Mouse (Mus musculus): ENCODE measurements around the gene Nkx1-2. TPM values are rescaled to one million over a fixed set of nuclear protein-coding genes. Genes with fewer than 3 reads are reported as not detected.

The Nkx1-2 gene
- polyA plus RNA-seq, 1 experiment from 2014 or later = not detected

DNA sequence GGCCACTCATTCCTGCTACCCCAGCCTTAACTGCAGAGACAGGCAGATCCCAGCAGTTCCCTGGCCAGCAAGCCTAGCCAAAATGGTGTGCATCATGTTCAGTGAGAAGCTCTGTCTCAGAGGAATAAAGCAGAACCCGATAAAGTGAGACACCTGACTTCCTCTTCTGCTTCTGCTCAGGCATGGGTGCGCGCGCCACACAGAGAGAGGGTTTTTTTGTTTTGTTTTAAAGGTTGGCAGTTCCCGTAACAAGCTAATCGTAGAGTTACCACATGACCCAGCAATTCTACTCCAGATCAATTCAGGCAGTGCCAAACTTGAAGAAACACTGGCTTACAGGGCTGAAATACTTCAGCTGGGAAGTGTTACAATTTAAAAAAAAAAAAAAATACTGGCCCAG, 30.6 kb downstream of the Nkx1-2 start:
- Histone ChIP-seq H3K9me3 (ENCODE audit: control insufficient read depth, low read length) (no peaks in the 10 kb centered on the region), H3K4me2 (no peak overlapping the region), H3K4me3 (ENCODE audit: low read depth, low read length) (no peak overlapping the region), H3K4me1 (replicated peaks; ENCODE audit: control insufficient read depth, insufficient read depth, low read length) (peaks cover 22% of the 10 kb centered on the region), H3K27ac (ENCODE audit: low read depth, low read length) (no peak overlapping the region), H3K9ac (ENCODE audit: low read depth, low read length) (no peak overlapping the region), H3K36me3 (ENCODE audit: control insufficient read depth, insufficient read depth, low read length) (peaks cover 13% of the 10 kb centered on the region), H3K27me3 (replicated peaks; ENCODE audit: control insufficient read depth, insufficient read depth, low read length) (no peaks in the 10 kb centered on the region)
- ATAC-seq (replicated peaks; ENCODE audit: low FRiP score) = no peak
- 88% methylated on average over 6 of the region's 6 CpGs for WGBS
- no peak for DNase-seq (ENCODE audit: low spot score)

- Histone ChIP-seq H3K27ac (ENCODE audit: low read depth, low read length) (no peak overlapping the region), H3K36me3 (ENCODE audit: control insufficient read depth, insufficient read depth, low read length) (peaks cover 36% of the 10 kb centered on the region), H3K4me2 (no peak overlapping the region), H3K9me3 (ENCODE audit: control insufficient read depth, low read length) (no peaks in the 10 kb centered on the region), H3K4me1 (replicated peaks; ENCODE audit: control insufficient read depth, insufficient read depth, low read length) (peaks cover 12% of the 10 kb centered on the region), H3K27me3 (replicated peaks; ENCODE audit: control insufficient read depth, insufficient read depth, low read length) (no peaks in the 10 kb centered on the region), H3K4me3 (ENCODE audit: low read depth, low read length) (no peak overlapping the region), H3K9ac (ENCODE audit: low read depth, low read length) (no peak overlapping the region)
- ATAC-seq (replicated peaks; ENCODE audit: low FRiP score) (no peak), DNase-seq (ENCODE audit: low spot score) (no peak)
- 73% methylated on average over 1 of the region's 1 CpGs for WGBS
These were observed 33.6 kb downstream of the Nkx1-2 start for GRCm38 (mm10) chr7:132565831-132566230.

DNA sequence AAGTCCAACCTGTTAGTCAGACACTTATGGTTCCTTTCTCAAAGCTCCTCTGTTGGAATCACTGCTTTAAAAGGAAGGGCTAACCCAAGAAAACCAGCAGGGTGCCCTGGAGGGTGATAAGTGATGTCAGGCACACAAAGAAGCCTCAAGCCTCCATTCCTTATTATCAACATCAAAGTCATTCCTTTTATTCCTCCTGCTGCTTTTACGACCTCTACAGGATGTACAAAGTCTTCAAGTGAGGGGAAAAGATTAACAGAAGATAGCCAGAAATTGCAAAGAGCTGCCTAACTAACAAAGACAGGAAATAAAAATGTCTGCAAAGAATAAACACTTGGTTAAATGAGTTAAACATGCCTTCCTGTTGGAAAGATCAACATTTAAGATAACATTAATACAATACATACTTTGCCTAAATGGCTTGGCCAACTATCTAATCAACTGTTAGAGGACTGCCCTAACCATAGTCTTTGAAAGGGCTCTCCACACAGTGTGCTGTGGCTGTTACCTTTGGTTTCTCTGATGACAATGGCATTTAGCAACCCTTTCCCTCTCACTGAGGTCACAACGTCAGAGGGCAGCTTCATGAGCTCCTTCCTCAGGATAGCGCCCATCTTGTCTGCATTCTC, 40.2 kb downstream of the Nkx1-2 start:
- Histone ChIP-seq H3K27ac (ENCODE audit: low read depth, low read length) (no peak overlapping the region), H3K27me3 (replicated peaks; ENCODE audit: control insufficient read depth, insufficient read depth, low read length) (no peaks in the 10 kb centered on the region), H3K9me3 (ENCODE audit: control insufficient read depth, low read length) (no peaks in the 10 kb centered on the region), H3K4me3 (ENCODE audit: low read depth, low read length) (no peak overlapping the region), H3K36me3 (ENCODE audit: control insufficient read depth, insufficient read depth, low read length) (peaks cover 48% of the 10 kb centered on the region), H3K9ac (ENCODE audit: low read depth, low read length) (no peak overlapping the region), H3K4me1 (replicated peaks; ENCODE audit: control insufficient read depth, insufficient read depth, low read length) (peaks cover 11% of the 10 kb centered on the region), H3K4me2 (no peak overlapping the region)
- 55% methylated on average over 3 of the region's 3 CpGs for WGBS
- ATAC-seq (replicated peaks; ENCODE audit: low FRiP score) (no peak), DNase-seq (ENCODE audit: low spot score) (no peak)

DNA sequence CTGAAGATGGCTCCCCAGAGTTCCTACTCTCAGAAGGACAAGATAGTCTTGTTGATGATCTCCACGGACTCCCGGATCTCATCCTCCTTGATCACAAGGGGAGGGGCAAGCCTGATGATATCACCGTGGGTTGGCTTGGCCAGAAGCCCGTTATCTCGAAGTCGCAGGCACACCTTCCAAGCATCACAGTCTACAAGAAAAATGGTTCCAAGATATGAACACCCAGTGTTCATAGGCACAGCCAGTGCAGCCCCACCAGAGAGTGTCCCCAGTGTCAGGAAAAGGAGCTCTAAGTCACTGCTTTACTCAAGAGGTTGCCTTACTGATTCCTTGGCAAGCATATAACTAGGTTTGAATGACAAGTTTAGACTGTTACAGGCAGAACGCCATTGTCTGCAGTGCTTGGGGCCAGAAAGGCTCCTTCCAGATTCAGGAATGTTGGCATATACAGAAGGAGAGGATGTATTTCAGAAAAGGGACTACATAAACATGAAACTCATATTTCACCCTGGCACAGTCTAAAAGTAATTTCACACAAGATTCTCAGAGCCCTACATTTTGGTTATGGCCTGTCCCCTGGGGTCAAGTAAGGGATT, 41.2 kb downstream of the Nkx1-2 start:
- WGBS = 65% methylated on average over 7 of the region's 7 CpGs
- H3K4me2 ChIP-seq = no peak overlapping the region
- H3K27me3 ChIP-seq (replicated peaks; ENCODE audit: control insufficient read depth, insufficient read depth, low read length) = no peaks in the 10 kb centered on the region
- no peak overlapping the region for H3K4me3 ChIP-seq (ENCODE audit: low read depth, low read length)
- H3K4me1 ChIP-seq (replicated peaks; ENCODE audit: control insufficient read depth, insufficient read depth, low read length) = peaks cover 11% of the 10 kb centered on the region
- no peak for DNase-seq (ENCODE audit: low spot score)
- H3K36me3 ChIP-seq (ENCODE audit: control insufficient read depth, insufficient read depth, low read length) = peaks cover 42% of the 10 kb centered on the region
- ATAC-seq (replicated peaks; ENCODE audit: low FRiP score) = peak; percentile 85
- no peaks in the 10 kb centered on the region for H3K9me3 ChIP-seq (ENCODE audit: control insufficient read depth, low read length)
- H3K27ac ChIP-seq (ENCODE audit: low read depth, low read length) = no peak overlapping the region
- peak overlapping the region; percentile 6; the same call in 1 of the 2 replicates for H3K9ac ChIP-seq (ENCODE audit: low read depth, low read length)

DNA sequence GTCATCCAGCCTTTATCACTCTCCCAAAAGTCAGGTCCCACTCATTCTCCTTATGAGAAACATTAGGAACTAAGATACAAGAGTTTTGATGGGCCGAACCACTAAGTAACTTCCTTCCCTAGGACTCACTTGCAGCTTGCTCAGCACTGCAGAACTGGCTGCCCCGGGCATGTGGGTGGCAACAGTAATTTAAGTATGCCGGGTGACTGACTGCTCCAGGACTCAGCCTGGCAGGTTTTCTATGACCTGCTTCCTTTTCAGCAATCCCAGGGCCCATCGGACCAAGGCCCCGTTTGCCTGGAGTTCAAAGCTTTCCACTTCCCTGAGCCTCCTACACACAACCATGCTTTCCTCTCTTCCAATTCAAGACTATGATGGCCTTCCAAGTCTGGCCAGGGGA, 42.9 kb downstream of the Nkx1-2 start:
- 93% methylated on average over 5 of the region's 5 CpGs for WGBS
- no peaks in the 10 kb centered on the region for H3K9me3 ChIP-seq (ENCODE audit: control insufficient read depth, low read length)
- no peak for ATAC-seq (replicated peaks; ENCODE audit: low FRiP score)
- no peak overlapping the region for H3K27ac ChIP-seq (ENCODE audit: low read depth, low read length)
- no peak for DNase-seq (ENCODE audit: low spot score)
- H3K9ac ChIP-seq (ENCODE audit: low read depth, low read length) = no peak overlapping the region
- no peak overlapping the region for H3K4me3 ChIP-seq (ENCODE audit: low read depth, low read length)
- no peak overlapping the region for H3K4me2 ChIP-seq
- no peaks in the 10 kb centered on the region for H3K27me3 ChIP-seq (replicated peaks; ENCODE audit: control insufficient read depth, insufficient read depth, low read length)
- peaks cover 11% of the 10 kb centered on the region for H3K4me1 ChIP-seq (replicated peaks; ENCODE audit: control insufficient read depth, insufficient read depth, low read length)
- peaks cover 29% of the 10 kb centered on the region for H3K36me3 ChIP-seq (ENCODE audit: control insufficient read depth, insufficient read depth, low read length)

DNA sequence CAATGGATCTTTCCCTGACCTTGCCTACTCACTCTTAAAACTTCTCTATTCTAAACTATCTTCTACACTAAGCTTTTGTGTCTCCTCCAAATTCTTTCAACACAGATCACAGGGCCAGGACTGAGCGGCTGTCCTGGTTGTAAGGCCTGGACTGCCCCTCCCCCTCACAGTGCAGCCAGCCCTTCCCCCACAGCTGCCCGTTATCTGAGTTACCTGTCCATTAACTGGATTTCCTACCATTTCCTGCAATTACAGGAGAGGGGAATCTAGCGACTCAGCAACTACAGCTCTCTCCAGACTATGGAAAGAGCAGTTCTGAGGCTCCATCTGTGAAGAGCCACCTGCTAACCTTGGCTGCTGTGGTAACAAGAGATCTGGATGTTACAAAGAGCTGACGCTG, 43.5 kb downstream of the Nkx1-2 start:
- Histone ChIP-seq H3K4me1 (replicated peaks; ENCODE audit: control insufficient read depth, insufficient read depth, low read length) (peaks cover 11% of the 10 kb centered on the region), H3K36me3 (ENCODE audit: control insufficient read depth, insufficient read depth, low read length) (peaks cover 25% of the 10 kb centered on the region), H3K9me3 (ENCODE audit: control insufficient read depth, low read length) (no peaks in the 10 kb centered on the region), H3K9ac (ENCODE audit: low read depth, low read length) (no peak overlapping the region), H3K27ac (ENCODE audit: low read depth, low read length) (no peak overlapping the region), H3K27me3 (replicated peaks; ENCODE audit: control insufficient read depth, insufficient read depth, low read length) (no peaks in the 10 kb centered on the region), H3K4me2 (no peak overlapping the region), H3K4me3 (ENCODE audit: low read depth, low read length) (no peak overlapping the region)
- WGBS = 39% methylated on average over 4 of the region's 4 CpGs
- ATAC-seq (replicated peaks; ENCODE audit: low FRiP score) (no peak), DNase-seq (ENCODE audit: low spot score) (no peak)

GRCm38 (mm10) chr7:132554091-132554490, 45.3 kb downstream of the Nkx1-2 start:
- peaks cover 16% of the 10 kb centered on the region for H3K36me3 ChIP-seq (ENCODE audit: control insufficient read depth, insufficient read depth, low read length)
- H3K4me2 ChIP-seq = no peak overlapping the region
- ATAC-seq (replicated peaks; ENCODE audit: low FRiP score) (no peak), DNase-seq (ENCODE audit: low spot score) (no peak)
- no peaks in the 10 kb centered on the region for H3K9me3 ChIP-seq (ENCODE audit: control insufficient read depth, low read length)
- no peak overlapping the region for H3K9ac ChIP-seq (ENCODE audit: low read depth, low read length)
- H3K27me3 ChIP-seq (replicated peaks; ENCODE audit: control insufficient read depth, insufficient read depth, low read length) = no peaks in the 10 kb centered on the region
- H3K27ac ChIP-seq (ENCODE audit: low read depth, low read length) = no peak overlapping the region
- peaks cover 10% of the 10 kb centered on the region for H3K4me1 ChIP-seq (replicated peaks; ENCODE audit: control insufficient read depth, insufficient read depth, low read length)
- H3K4me3 ChIP-seq (ENCODE audit: low read depth, low read length) = no peak overlapping the region
- 75% methylated on average over 2 of the region's 2 CpGs for WGBS

- no peaks in the 10 kb centered on the region for H3K9me3 ChIP-seq (ENCODE audit: control insufficient read depth, low read length)
- H3K27me3 ChIP-seq (replicated peaks; ENCODE audit: control insufficient read depth, insufficient read depth, low read length) = no peaks in the 10 kb centered on the region
- 2% methylated on average over 27 of the region's 27 CpGs for WGBS
- peak overlapping the region; percentile 9; the same call in 1 of the 2 replicates for H3K27ac ChIP-seq (ENCODE audit: low read depth, low read length)
- H3K9ac ChIP-seq (ENCODE audit: low read depth, low read length) = peak overlapping the region; percentile 61
- H3K36me3 ChIP-seq (ENCODE audit: control insufficient read depth, insufficient read depth, low read length) = no peaks in the 10 kb centered on the region
- ATAC-seq (replicated peaks; ENCODE audit: low FRiP score) = peak; percentile 94
- H3K4me3 ChIP-seq (ENCODE audit: low read depth, low read length) = peak overlapping the region; percentile 59
- peak; percentile 89 for DNase-seq (ENCODE audit: low spot score)
- no peaks in the 10 kb centered on the region for H3K4me1 ChIP-seq (replicated peaks; ENCODE audit: control insufficient read depth, insufficient read depth, low read length)
- H3K4me2 ChIP-seq = peak overlapping the region; percentile 89
These were observed 47.9 kb downstream of the Nkx1-2 start for GRCm38 (mm10) chr7:132551351-132552126.

All from liver, embryonic 11.5 days (tissue).